Mouse (Mus musculus) inflammation-experienced regulatory T-cells, adult 6 months (primary cell): ENCODE data around the gene Cyp4x1. TPM values are rescaled to one million over a fixed set of nuclear protein-coding genes. Genes with fewer than 3 reads are reported as not detected.
A peak's percentile ranks its signal among the peaks of the same experiment; 100 is the strongest.

Experiments used
- ATAC-seq: one replicate; pipeline ENCODE4 v1.8.0; 2017
- polyA plus RNA-seq, 3 experiments: library from polyadenylated mRNA; unstranded; fragments of 100-300 nt; shearing (Covaris generic); gene quantifications; one replicate each; pipeline ENCODE4 v1.2.1; 2017

The Cyp4x1 gene
- polyA plus RNA-seq, 3 experiments from 2014 or later: 0.09 to 0.16 TPM; not detected in 1

- ATAC-seq: peak; percentile 53
These were observed 77.0 kb downstream of the Cyp4x1 start for GRCm38 (mm10) chr4:115056921-115057673.

- ATAC-seq: peak; percentile 20
These were observed 77.6 kb downstream of the Cyp4x1 start, which contains the start of gene Tal1 for GRCm38 (mm10) chr4:115056371-115056920. Gene Tal1, plus strand, starts transcription at chr4:115056426.

Other genes starting within 250 kb of the Cyp4x1 start
- gene Foxd2, start 225.4 kb downstream of the Cyp4x1 start, polyA plus RNA-seq: under 1 TPM in 2 of 3 experiments, not detected in 1; 0.23 to 0.26 TPM
- not detected for gene Foxe3, start 208.3 kb downstream of the Cyp4x1 start, polyA plus RNA-seq
- 100 to 1,000 TPM in 1 of 3 experiments, 10 to 100 TPM in 2; 47.5 to 119 (median 55.1) TPM for gene Cmpk1, start 147.0 kb downstream of the Cyp4x1 start, polyA plus RNA-seq
- 10 to 100 TPM in 1 of 3 experiments, 1 to 10 TPM in 1, under 1 TPM in 1; 0.70 to 13.9 (median 1.4) TPM for gene Stil, start 134.1 kb downstream of the Cyp4x1 start, polyA plus RNA-seq
- not detected for gene Tal1, start 77.9 kb downstream of the Cyp4x1 start, polyA plus RNA-seq
- 10 to 100 TPM in 2 of 3 experiments, 1 to 10 TPM in 1; 9.1 to 42.2 (median 33.9) TPM for gene Pdzk1ip1, start 45.6 kb downstream of the Cyp4x1 start, polyA plus RNA-seq
- gene Cyp4a29, start 107.8 kb upstream of the Cyp4x1 start, polyA plus RNA-seq: not detected
- gene Cyp4a12a, start 164.8 kb upstream of the Cyp4x1 start, polyA plus RNA-seq: not detected